Mouse (Mus musculus): ENCODE data around the gene Pigk.

GRCm38 (mm10) chr3:152898906-152899305 lies 185.0 kb downstream of the Pigk start:
- TF ChIP-seq TAL1 (IDR thresholded peaks at IDR 0.05; ENCODE audit: low read length) = no peak
- TF ChIP-seq GATA1 (IDR thresholded peaks at IDR 0.05; ENCODE audit: low read length) = no peak

All from erythroblast, embryonic 14.5 days (primary cell).